Mouse (Mus musculus) heart, postnatal 0 days (tissue): ENCODE measurements around the gene Rab4b. TPM values are rescaled to one million over a fixed set of nuclear protein-coding genes. Genes with fewer than 3 reads are reported as not detected.
A peak's percentile ranks its signal among the peaks of the same experiment; 100 is the strongest.

Source experiments
- ATAC-seq: fragments of 200-750 bp; cut with Nextera tagmentation; 2 replicates; pipeline ENCODE4 v1.8.0; 2017; ENCODE audit warnings: low read depth, moderate number of reproducible peaks, moderate library complexity; ENCODE audit not compliant: insufficient read depth
- DNase-seq: peaks from one replicate; pipeline ENCODE4 v3.0.0-alpha.2; 2016; ENCODE audit warnings: low spot score
- H3K27ac ChIP-seq: fragments of 300-500 bp; sonication (generic); 2 replicates; pipeline ENCODE4 v1.5.1; 2014; ENCODE audit warnings: low read depth, mild to moderate bottlenecking
- H3K27me3 ChIP-seq: fragments of 300-500 bp; sonication (generic); 2 replicates; pipeline ENCODE4 v1.6.1; 2014; ENCODE audit warnings: low read length, mixed read lengths; ENCODE audit not compliant: control insufficient read depth, insufficient read depth
- H3K36me3 ChIP-seq: fragments of 300-500 bp; sonication (generic); replicated peaks from 2 replicates; pipeline ENCODE4 v1.6.1; 2014; ENCODE audit warnings: low read length, mixed read lengths; ENCODE audit not compliant: control insufficient read depth, insufficient read depth
- H3K4me1 ChIP-seq: fragments of 300-500 bp; sonication (generic); 2 replicates; pipeline ENCODE4 v1.6.1; 2014; ENCODE audit warnings: antibody characterized with exemption; ENCODE audit not compliant: control insufficient read depth, insufficient read depth
- H3K4me2 ChIP-seq: fragments of 300-500 bp; sonication (generic); 2 replicates; pipeline ENCODE4 v1.6.1; 2014; ENCODE audit warnings: low read depth, mild to moderate bottlenecking, low read length, moderate library complexity
- H3K4me3 ChIP-seq: fragments of 300-500 bp; sonication (generic); 2 replicates; pipeline ENCODE4 v1.5.1; 2014; ENCODE audit warnings: low read depth, low read length
- H3K9ac ChIP-seq: fragments of 300-500 bp; sonication (generic); replicated peaks from 2 replicates; pipeline ENCODE4 v1.6.1; 2014; ENCODE audit warnings: low read depth, low read length, mixed read lengths
- H3K9me3 ChIP-seq: fragments of 300-500 bp; sonication (generic); replicated peaks from 2 replicates; pipeline ENCODE4 v1.6.1; 2016; ENCODE audit warnings: low read length; ENCODE audit not compliant: control insufficient read depth
- CTCF ChIP-seq: IDR thresholded peaks from 2 replicates; pipeline ENCODE4 v1.5.1; 2016; ENCODE audit warnings: antibody characterized with exemption, control low read depth, low read depth
- EP300 ChIP-seq: IDR thresholded peaks from 2 replicates; pipeline ENCODE4 v1.6.1; 2016; ENCODE audit warnings: antibody characterized with exemption, low read depth
- WGBS: fragments of 180-500 bp; shearing (Covaris S2); extraction: QIAGEN DNeasy Blood & Tissue Kit; methylation state at CpG from one replicate; pipeline ENCODE4 v1.1.7; 2014; 5-methylcytosine and 5-hydroxymethylcytosine counted together
- polyA plus RNA-seq: library from polyadenylated mRNA; unstranded; fragments of >200 nt; fragmentation: Nextera tagmentation; extraction: Ambion mirVana; gene quantifications from 2 replicates; pipeline ENCODE4 v1.2.1, GENCODE M21; 2015
- total RNA-seq: library from RNA; depleted of rRNA; stranded (reverse); fragments of >200 nt; gene quantifications from 2 replicates; pipeline ENCODE4 v1.2.3, GENCODE M21; 2014; ENCODE audit warnings: low replicate concordance

Gene Rab4b
- total and polyA plus RNA-seq, 2 experiments from 2014 or later: 45.9 to 74.2 TPM

GRCm38 (mm10) chr7:27131387-27131786, 47.3 kb downstream of the Rab4b start:
- WGBS: 52% methylated on average over 2 of the region's 2 CpGs

GRCm38 (mm10) chr7:27130521-27131370, 48.0 kb downstream of the Rab4b start:
- WGBS: 86% methylated on average over 22 of the region's 22 CpGs
- H3K4me3 ChIP-seq: no peak overlapping the region
- H3K4me1 ChIP-seq: no peaks in the 10 kb centered on the region
- H3K4me2 ChIP-seq: no peak overlapping the region
- no peak overlapping the region for H3K9ac ChIP-seq
- DNase-seq (no peak), ATAC-seq (no peak)
- H3K27ac ChIP-seq: no peak overlapping the region
- no peaks in the 10 kb centered on the region for H3K36me3 ChIP-seq
- H3K9me3 ChIP-seq: no peaks in the 10 kb centered on the region
- no peaks in the 10 kb centered on the region for H3K27me3 ChIP-seq
- TF ChIP-seq CTCF (no peak), EP300 (no peak)

More at GRCm38 (mm10) chr7:27131387-27131786, 47.3 kb downstream of the Rab4b start:
- H3K4me3 ChIP-seq: no peak overlapping the region
- H3K4me2 ChIP-seq: no peak overlapping the region
- H3K36me3 ChIP-seq: no peaks in the 10 kb centered on the region
- no peaks in the 10 kb centered on the region for H3K4me1 ChIP-seq
- no peaks in the 10 kb centered on the region for H3K9me3 ChIP-seq
- ATAC-seq (no peak), DNase-seq (no peak)
- H3K27me3 ChIP-seq: no peaks in the 10 kb centered on the region
- no peak overlapping the region for H3K27ac ChIP-seq
- no peak for TF ChIP-seq CTCF
- no peak overlapping the region for H3K9ac ChIP-seq

- DNase-seq: no peak
- no peaks in the 10 kb centered on the region for H3K4me1 ChIP-seq
- TF ChIP-seq CTCF: no peak
- no peak for TF ChIP-seq EP300
- WGBS: 85% methylated on average over 12 of the region's 12 CpGs
- no peak for ATAC-seq
- H3K4me2 ChIP-seq: no peak overlapping the region
- H3K27me3 ChIP-seq: no peaks in the 10 kb centered on the region
- no peaks in the 10 kb centered on the region for H3K36me3 ChIP-seq
- H3K27ac ChIP-seq: no peak overlapping the region
- H3K9ac ChIP-seq: no peak overlapping the region
- H3K9me3 ChIP-seq: no peaks in the 10 kb centered on the region
- H3K4me3 ChIP-seq: no peak overlapping the region
These were observed 48.9 kb downstream of the Rab4b start for GRCm38 (mm10) chr7:27129811-27130210.

- Histone ChIP-seq H3K27me3 (no peaks in the 10 kb centered on the region), H3K4me3 (no peak overlapping the region), H3K9ac (no peak overlapping the region), H3K4me2 (no peak overlapping the region), H3K27ac (no peak overlapping the region), H3K4me1 (no peaks in the 10 kb centered on the region), H3K9me3 (no peaks in the 10 kb centered on the region), H3K36me3 (no peaks in the 10 kb centered on the region)
- ATAC-seq: no peak
- DNase-seq: no peak
- WGBS: 47% methylated on average over 13 of the region's 13 CpGs
- TF ChIP-seq CTCF (no peak), EP300 (no peak)
These were observed 49.8 kb downstream of the Rab4b start for GRCm38 (mm10) chr7:27128946-27129345.

GRCm38 (mm10) chr7:27128162-27128561, 50.5 kb downstream of the Rab4b start:
- H3K36me3 ChIP-seq: no peaks in the 10 kb centered on the region
- H3K4me2 ChIP-seq: no peak overlapping the region
- no peak for DNase-seq
- H3K4me3 ChIP-seq: no peak overlapping the region
- TF ChIP-seq EP300 (no peak), CTCF (peak; percentile 54)
- no peak overlapping the region for H3K27ac ChIP-seq
- no peak for ATAC-seq
- WGBS: 44% methylated on average over 3 of the region's 3 CpGs
- no peaks in the 10 kb centered on the region for H3K27me3 ChIP-seq
- H3K9me3 ChIP-seq: no peaks in the 10 kb centered on the region
- H3K9ac ChIP-seq: no peak overlapping the region
- H3K4me1 ChIP-seq: no peaks in the 10 kb centered on the region

GRCm38 (mm10) chr7:27124969-27125368, 53.7 kb downstream of the Rab4b start:
- H3K27me3 ChIP-seq: no peaks in the 10 kb centered on the region
- no peaks in the 10 kb centered on the region for H3K4me1 ChIP-seq
- no peak for ATAC-seq
- WGBS: 70% methylated on average over 4 of the region's 4 CpGs
- no peak overlapping the region for H3K9ac ChIP-seq
- no peak overlapping the region for H3K4me3 ChIP-seq
- H3K36me3 ChIP-seq: no peaks in the 10 kb centered on the region
- DNase-seq: no peak
- H3K4me2 ChIP-seq: no peak overlapping the region
- H3K9me3 ChIP-seq: no peaks in the 10 kb centered on the region
- TF ChIP-seq CTCF: no peak
- no peak for TF ChIP-seq EP300
- no peak overlapping the region for H3K27ac ChIP-seq
